Mouse (Mus musculus) liver, adult 2 months (tissue): ENCODE data around the gene Insig1. TPM values are rescaled to one million over a fixed set of nuclear protein-coding genes. Genes with fewer than 3 reads are reported as not detected.
A peak's percentile ranks its signal among the peaks of the same experiment; 100 is the strongest.

Source experiments
- DNase-seq: peaks from one replicate; pipeline ENCODE4 v3.0.0-alpha.2; 2011; ENCODE audit warnings: low read depth, low spot score; ENCODE audit errors: extremely low read depth
- H3K27ac ChIP-seq: fragments of 200-500 bp; replicated peaks from 2 replicates; pipeline ENCODE4 v1.5.1; 2012; ENCODE audit warnings: low read depth, mild to moderate bottlenecking, control low read depth, inconsistent platforms, low read length; ENCODE audit not compliant: insufficient read depth
- H3K27me3 ChIP-seq: fragments of 200-500 bp; 2 replicates; pipeline ENCODE4 v1.6.1; 2012; ENCODE audit warnings: mild to moderate bottlenecking, moderate library complexity, low read length, inconsistent platforms; ENCODE audit not compliant: control insufficient read depth, insufficient read depth
- H3K36me3 ChIP-seq: fragments of 200-500 bp; 2 replicates; pipeline ENCODE4 v1.6.1; 2012; ENCODE audit warnings: low read length, inconsistent platforms; ENCODE audit not compliant: control insufficient read depth, insufficient read depth
- H3K4me1 ChIP-seq: fragments of 200-500 bp; 2 replicates; pipeline ENCODE4 v1.6.1; 2011; ENCODE audit warnings: low read length; ENCODE audit not compliant: control insufficient read depth, insufficient read depth
- H3K4me3 ChIP-seq: fragments of 200-500 bp; 2 replicates; pipeline ENCODE4 v1.5.1; 2011; ENCODE audit warnings: low read depth, mild to moderate bottlenecking, control low read depth, low read length, moderate library complexity; ENCODE audit not compliant: insufficient read depth
- H3K79me2 ChIP-seq: fragments of 200-500 bp; 2 replicates; pipeline ENCODE4 v1.6.1; 2012; ENCODE audit warnings: inconsistent platforms, mild to moderate bottlenecking, low read length, moderate library complexity; ENCODE audit not compliant: control insufficient read depth, insufficient read depth
- H3K9ac ChIP-seq: fragments of 200-500 bp; 2 replicates; pipeline ENCODE4 v1.6.1; 2012; ENCODE audit warnings: low read depth, mild to moderate bottlenecking, control low read depth, inconsistent platforms, low read length
- CTCF ChIP-seq: fragments of 200-500 bp; IDR thresholded peaks from 2 replicates; pipeline ENCODE4 v1.5.1; 2011; ENCODE audit warnings: low read depth, low read length, control low read depth
- POLR2A ChIP-seq: fragments of 200-500 bp; IDR thresholded peaks from 2 replicates; pipeline ENCODE4 v1.6.1; 2011; ENCODE audit warnings: low read length, control low read depth; ENCODE audit not compliant: insufficient read depth; ENCODE audit errors: extremely low read depth
- WGBS: fragments of 180-500 bp; shearing (Covaris S2); methylation state at CpG from one replicate; pipeline ENCODE4 v1.1.7; 2018; 5-methylcytosine and 5-hydroxymethylcytosine counted together
- polyA plus RNA-seq: library from polyadenylated mRNA; depleted of rRNA; stranded (reverse); fragments of >200 nt; gene quantifications from 2 replicates; pipeline ENCODE4 v1.2.3, GENCODE M21; 2012
- total RNA-seq: library from RNA; depleted of rRNA; stranded (reverse); fragments of >200 nt; gene quantifications from 2 replicates; pipeline ENCODE4 v1.2.3, GENCODE M21; 2014

Gene Insig1
- total and polyA plus RNA-seq, 2 experiments = 465 to 566 TPM

DNA sequence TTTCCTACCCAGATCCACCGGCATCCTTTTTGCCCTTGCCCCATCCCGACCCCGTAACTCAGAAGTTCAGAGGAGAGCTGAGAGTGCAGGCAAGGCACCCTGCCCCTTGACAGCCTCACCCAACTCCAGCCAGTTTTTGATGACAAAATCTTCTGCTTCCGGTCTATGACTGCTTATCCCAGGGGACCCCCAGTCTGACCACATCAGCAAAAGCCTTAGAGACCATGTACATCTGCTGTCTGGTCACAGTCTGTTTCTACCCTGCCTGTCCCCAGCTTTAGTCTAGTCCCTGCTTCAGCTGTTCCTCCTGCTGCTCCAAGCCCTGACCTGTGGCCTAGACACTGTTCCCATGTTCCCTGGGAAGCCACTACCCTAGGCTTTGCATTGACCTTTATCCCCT lies 11.1 kb downstream of the Insig1 start:
- no peak for DNase-seq
- H3K9ac ChIP-seq = no peak overlapping the region
- WGBS = 30% methylated on average over 4 of the region's 4 CpGs
- H3K4me3 ChIP-seq = no peak overlapping the region
- no peak overlapping the region for H3K27ac ChIP-seq
- no peaks in the 10 kb centered on the region for H3K27me3 ChIP-seq
- H3K79me2 ChIP-seq = no peaks in the 10 kb centered on the region
- 0 out of 2 replicates have a peak, but pooled peaks cover 2% of the 10 kb centered on the region for H3K36me3 ChIP-seq
- H3K4me1 ChIP-seq = peaks cover 4% of the 10 kb centered on the region; the same call in 1 of the 2 replicates
- TF ChIP-seq CTCF (no peak), POLR2A (no peak)

DNA sequence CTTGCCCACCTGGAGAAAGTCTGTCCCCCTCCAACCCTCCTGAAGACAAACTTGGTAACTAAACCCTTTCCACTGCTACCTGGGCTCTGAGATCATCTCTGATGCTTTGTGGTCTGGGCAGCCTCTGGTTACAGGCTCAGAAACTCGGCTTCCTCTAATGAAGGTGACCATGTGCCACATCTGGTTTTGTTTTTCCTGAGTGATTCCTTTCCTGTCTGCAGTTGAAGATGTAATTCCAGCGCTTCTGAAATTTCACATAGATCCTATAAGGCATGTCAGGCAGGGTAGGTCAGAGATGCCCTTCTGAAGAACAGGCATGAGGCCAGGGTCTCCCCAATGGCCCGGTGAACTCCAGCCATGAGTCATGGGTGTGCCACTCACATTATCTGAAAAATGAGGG lies 11.6 kb downstream of the Insig1 start:
- Histone ChIP-seq H3K79me2 (no peaks in the 10 kb centered on the region), H3K27me3 (no peaks in the 10 kb centered on the region), H3K9ac (no peak overlapping the region), H3K36me3 (0 out of 2 replicates have a peak, but pooled peaks cover 2% of the 10 kb centered on the region), H3K4me1 (peaks cover 4% of the 10 kb centered on the region; the same call in 1 of the 2 replicates), H3K27ac (no peak overlapping the region), H3K4me3 (no peak overlapping the region)
- 87% methylated on average over 3 of the region's 3 CpGs for WGBS
- no peak for TF ChIP-seq CTCF
- no peak for TF ChIP-seq POLR2A
- no peak for DNase-seq

DNA sequence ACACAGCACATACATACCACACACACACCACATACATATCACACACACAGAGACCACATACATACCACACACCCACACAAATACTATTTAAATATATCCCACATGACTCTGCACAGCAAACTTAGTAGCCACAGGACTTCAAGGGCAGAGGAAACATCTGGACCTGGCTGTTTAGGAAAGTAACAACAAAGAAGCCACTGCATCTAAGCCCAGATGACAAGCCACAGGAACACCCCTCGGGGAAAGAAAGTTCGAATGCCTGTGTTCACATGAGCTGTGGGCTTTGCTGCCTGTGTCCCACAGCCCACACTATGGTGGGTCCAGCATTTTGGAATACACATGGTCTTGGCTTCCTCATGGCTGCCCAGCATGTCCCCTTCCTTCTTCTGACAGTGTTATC lies 13.6 kb downstream of the Insig1 start:
- Histone ChIP-seq H3K4me1 (peaks cover 4% of the 10 kb centered on the region; the same call in 1 of the 2 replicates), H3K79me2 (no peaks in the 10 kb centered on the region), H3K27ac (no peak overlapping the region), H3K36me3 (no peaks in the 10 kb centered on the region), H3K4me3 (no peak overlapping the region), H3K27me3 (no peaks in the 10 kb centered on the region), H3K9ac (no peak overlapping the region)
- TF ChIP-seq POLR2A = no peak
- TF ChIP-seq CTCF = no peak
- no peak for DNase-seq
- 80% methylated on average over 2 of the region's 2 CpGs for WGBS

DNA sequence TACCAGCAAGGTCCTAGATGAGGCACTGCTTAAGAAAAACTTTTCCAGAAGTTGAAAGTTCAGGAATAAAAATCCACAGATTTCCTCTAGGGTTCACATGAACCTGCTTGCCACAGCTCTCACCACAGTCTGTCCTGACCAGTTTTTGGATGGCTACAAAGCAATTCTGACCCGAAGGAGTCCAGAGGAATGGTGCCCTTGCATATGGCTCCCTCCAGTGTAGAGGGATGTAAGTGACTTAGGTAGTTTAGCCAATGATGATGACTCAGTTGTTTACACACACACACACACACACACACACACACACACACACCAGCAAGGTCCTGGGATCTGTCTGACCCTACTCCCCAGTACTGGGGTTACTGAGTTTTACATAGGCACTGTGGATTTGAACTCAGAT lies 19.4 kb downstream of the Insig1 start:
- no peak overlapping the region for H3K9ac ChIP-seq
- no peaks in the 10 kb centered on the region for H3K4me1 ChIP-seq
- DNase-seq = peak; percentile 80
- no peak overlapping the region for H3K27ac ChIP-seq
- no peak overlapping the region for H3K4me3 ChIP-seq
- H3K36me3 ChIP-seq = no peaks in the 10 kb centered on the region
- TF ChIP-seq CTCF = peak; percentile 36
- TF ChIP-seq POLR2A = no peak
- no peaks in the 10 kb centered on the region for H3K27me3 ChIP-seq
- H3K79me2 ChIP-seq = no peaks in the 10 kb centered on the region
- WGBS = 11% methylated on average over 1 of the region's 1 CpGs

DNA sequence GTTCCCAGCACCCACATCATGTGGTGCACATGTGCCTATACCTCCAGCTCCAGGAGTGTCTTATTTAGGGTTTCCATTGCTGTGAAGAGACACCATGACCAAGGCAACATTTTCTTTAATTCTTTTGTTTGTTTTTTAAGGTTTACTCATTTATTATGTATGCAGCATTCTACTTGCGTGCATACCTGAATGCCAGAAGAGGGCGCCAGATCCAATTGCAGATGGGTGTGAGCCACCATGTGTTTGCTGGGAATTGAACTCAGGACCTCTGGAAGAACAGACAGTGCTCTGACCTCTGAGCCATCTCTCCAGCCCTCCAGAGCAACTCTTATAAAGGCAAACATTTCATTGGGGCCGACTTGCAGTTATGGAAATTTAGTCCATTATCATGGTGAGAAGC lies 21.2 kb downstream of the Insig1 start:
- no peak for DNase-seq
- no peak; the same call in 1 of the 2 replicates for TF ChIP-seq CTCF
- TF ChIP-seq POLR2A = no peak
- H3K27me3 ChIP-seq = no peaks in the 10 kb centered on the region
- H3K36me3 ChIP-seq = no peaks in the 10 kb centered on the region
- no peak overlapping the region for H3K9ac ChIP-seq
- H3K79me2 ChIP-seq = no peaks in the 10 kb centered on the region
- H3K27ac ChIP-seq = no peak overlapping the region
- 95% methylated on average over 3 of the region's 3 CpGs for WGBS
- no peak overlapping the region for H3K4me3 ChIP-seq
- H3K4me1 ChIP-seq = no peaks in the 10 kb centered on the region

DNA sequence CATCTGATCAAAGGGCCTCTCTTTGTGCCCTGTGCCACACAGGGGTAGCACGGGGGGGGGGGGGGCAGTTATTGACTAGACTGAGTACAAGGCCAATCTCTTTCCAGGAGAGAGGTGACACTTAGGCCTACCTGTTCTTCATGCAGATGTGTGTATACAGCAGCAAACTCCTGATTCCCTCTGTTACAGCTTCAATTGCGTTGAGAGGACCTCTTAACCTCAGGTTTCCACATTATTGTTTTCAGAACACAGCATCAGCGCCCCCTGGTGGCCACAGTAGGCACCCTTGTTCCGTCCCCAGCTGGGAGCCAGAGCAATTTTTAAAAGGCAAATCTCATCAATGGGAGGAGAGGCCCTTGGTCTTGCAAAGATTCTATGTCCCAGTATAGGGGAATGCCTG lies 22.7 kb downstream of the Insig1 start:
- H3K27ac ChIP-seq = no peak overlapping the region
- no peaks in the 10 kb centered on the region for H3K79me2 ChIP-seq
- 21% methylated on average over 4 of the region's 4 CpGs for WGBS
- peak; percentile 40 for DNase-seq
- TF ChIP-seq POLR2A (no peak), CTCF (peak; percentile 89)
- no peaks in the 10 kb centered on the region for H3K36me3 ChIP-seq
- H3K9ac ChIP-seq = no peak overlapping the region
- no peaks in the 10 kb centered on the region for H3K27me3 ChIP-seq
- H3K4me3 ChIP-seq = no peak overlapping the region
- H3K4me1 ChIP-seq = no peaks in the 10 kb centered on the region

DNA sequence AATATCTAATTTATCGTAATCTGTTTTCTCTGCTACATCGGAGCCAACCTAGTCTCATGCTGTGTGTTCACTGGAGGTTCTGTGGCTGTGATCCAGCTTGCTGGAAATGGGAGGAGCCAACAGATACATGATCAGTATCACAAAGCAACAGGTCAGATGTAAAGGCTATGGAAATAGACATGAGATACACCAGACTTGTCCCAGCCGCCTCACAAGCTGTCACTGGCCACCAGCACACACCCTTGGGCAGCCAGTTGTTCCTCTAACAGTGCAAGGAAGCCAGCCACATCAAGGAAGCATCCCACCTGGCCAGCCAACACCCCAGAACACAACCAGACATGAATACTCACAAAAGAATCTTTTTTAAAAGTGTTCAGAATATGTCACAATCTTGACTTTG lies 23.2 kb downstream of the Insig1 start:
- Histone ChIP-seq H3K27ac (no peak overlapping the region), H3K4me3 (no peak overlapping the region), H3K27me3 (no peaks in the 10 kb centered on the region), H3K4me1 (no peaks in the 10 kb centered on the region), H3K79me2 (no peaks in the 10 kb centered on the region), H3K36me3 (no peaks in the 10 kb centered on the region), H3K9ac (no peak overlapping the region)
- 74% methylated on average over 3 of the region's 3 CpGs for WGBS
- TF ChIP-seq CTCF (no peak), POLR2A (no peak)
- DNase-seq = no peak
